Mouse (Mus musculus) hindbrain, postnatal 0 days (tissue): ENCODE measurements around the gene Rapgef6. TPM values are rescaled to one million over a fixed set of nuclear protein-coding genes. Genes with fewer than 3 reads are reported as not detected.

Experiments used
- ATAC-seq: fragments of 200-750 bp; cut with Nextera tagmentation; 2 replicates; pipeline ENCODE4 v1.8.0; 2017; ENCODE audit warnings: mild to moderate bottlenecking, moderate TSS enrichment, moderate library complexity
- DNase-seq: peaks from one replicate; pipeline ENCODE4 v3.0.0-alpha.2; 2015; ENCODE audit warnings: low spot score
- H3K27ac ChIP-seq: fragments of 300-500 bp; sonication (generic); 2 replicates; pipeline ENCODE4 v1.5.1; 2014; ENCODE audit warnings: mild to moderate bottlenecking
- H3K27me3 ChIP-seq: fragments of 300-500 bp; sonication (generic); 2 replicates; pipeline ENCODE4 v1.6.1; 2014; ENCODE audit warnings: low read length, mixed read lengths; ENCODE audit not compliant: insufficient read depth
- H3K36me3 ChIP-seq: fragments of 300-500 bp; sonication (generic); 2 replicates; pipeline ENCODE4 v1.6.1; 2014; ENCODE audit warnings: low read length, mixed read lengths; ENCODE audit not compliant: insufficient read depth
- H3K4me1 ChIP-seq: fragments of 300-500 bp; sonication (generic); 2 replicates; pipeline ENCODE4 v1.6.1; 2014; ENCODE audit warnings: antibody characterized with exemption, low read length, mixed read lengths; ENCODE audit not compliant: insufficient read depth
- H3K4me2 ChIP-seq: fragments of 300-500 bp; sonication (generic); 2 replicates; pipeline ENCODE4 v1.6.1; 2014; ENCODE audit warnings: low read depth, mild to moderate bottlenecking, low read length, moderate library complexity, mixed read lengths
- H3K4me3 ChIP-seq: fragments of 300-500 bp; sonication (generic); 2 replicates; pipeline ENCODE4 v1.5.1; 2014; ENCODE audit warnings: low read length
- H3K9ac ChIP-seq: fragments of 300-500 bp; sonication (generic); replicated peaks from 2 replicates; pipeline ENCODE4 v1.6.1; 2014; ENCODE audit warnings: mild to moderate bottlenecking, low read length, moderate library complexity, mixed read lengths
- H3K9me3 ChIP-seq: fragments of 300-500 bp; sonication (generic); 2 replicates; pipeline ENCODE4 v1.6.1; 2016; ENCODE audit warnings: low read length, mixed read lengths
- CTCF ChIP-seq: IDR thresholded peaks from 2 replicates; pipeline ENCODE4 v1.5.1; 2016; ENCODE audit warnings: antibody characterized with exemption, control low read depth, low read depth
- WGBS: fragments of 180-500 bp; shearing (Covaris S2); extraction: QIAGEN DNeasy Blood & Tissue Kit; methylation state at CpG from one replicate; pipeline ENCODE4 v1.1.7; 2014; 5-methylcytosine and 5-hydroxymethylcytosine counted together
- polyA plus RNA-seq: library from polyadenylated mRNA; unstranded; fragments of >200 nt; fragmentation: Nextera tagmentation; extraction: Ambion mirVana; gene quantifications from 2 replicates; pipeline ENCODE4 v1.2.1, GENCODE M21; 2015
- total RNA-seq: library from RNA; depleted of rRNA; stranded (reverse); fragments of >200 nt; gene quantifications from 2 replicates; pipeline ENCODE4 v1.2.3, GENCODE M21; 2014

Rapgef6 gene
- total and polyA plus RNA-seq, 2 experiments from 2014 or later, result 31.6 to 47.9 TPM

DNA sequence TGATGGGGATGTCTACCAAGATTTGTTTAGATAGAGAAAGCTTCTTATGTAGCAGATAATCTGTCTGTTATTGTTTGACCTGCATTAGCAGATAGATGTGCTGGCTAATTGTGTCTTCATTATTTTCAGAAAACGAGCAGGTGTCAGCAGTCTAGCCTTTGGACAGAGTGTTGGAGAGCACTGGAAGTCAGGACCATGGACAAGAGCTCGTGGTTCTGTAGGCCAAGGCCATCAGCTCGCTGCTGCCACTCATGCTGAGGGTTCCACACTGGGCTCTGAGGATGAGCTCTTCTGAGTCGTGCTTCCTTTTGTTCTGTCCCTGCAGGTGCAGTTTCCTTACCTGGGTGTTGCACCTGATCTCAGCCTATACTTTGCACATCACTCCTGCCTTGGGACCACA is 173.3 kb downstream of the Rapgef6 start:
- no peaks in the 10 kb centered on the region for H3K4me1 ChIP-seq
- DNase-seq (no peak), ATAC-seq (no peak)
- no peaks in the 10 kb centered on the region for H3K9me3 ChIP-seq
- no peak overlapping the region for H3K4me3 ChIP-seq
- TF ChIP-seq CTCF, result no peak
- no peak overlapping the region for H3K27ac ChIP-seq
- H3K9ac ChIP-seq, result no peak overlapping the region
- H3K4me2 ChIP-seq, result no peak overlapping the region
- 71% methylated on average over 4 of the region's 4 CpGs for WGBS
- H3K36me3 ChIP-seq, result peaks cover 21% of the 10 kb centered on the region
- H3K27me3 ChIP-seq, result no peaks in the 10 kb centered on the region

DNA sequence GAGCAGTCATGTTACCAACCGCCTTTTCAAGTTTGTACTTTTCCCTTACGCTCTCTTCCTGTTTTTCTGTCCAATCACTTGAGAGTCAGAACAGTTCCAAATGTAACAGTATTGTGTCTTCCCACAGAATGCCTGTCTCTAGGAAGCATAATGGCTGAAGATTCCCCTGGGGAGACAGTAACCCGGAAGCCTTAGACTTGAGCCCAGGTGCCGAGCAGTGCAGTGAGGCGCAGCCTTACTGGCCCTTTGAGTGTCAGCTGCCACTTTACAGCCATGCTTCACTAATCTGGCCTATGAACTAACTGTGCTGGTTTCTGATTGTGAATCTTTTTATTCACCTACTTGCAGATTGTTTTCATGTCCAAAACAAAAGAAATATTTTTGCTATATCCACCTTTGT is 175.0 kb downstream of the Rapgef6 start:
- H3K4me2 ChIP-seq, result no peak overlapping the region
- H3K36me3 ChIP-seq, result peaks cover 14% of the 10 kb centered on the region
- no peaks in the 10 kb centered on the region for H3K9me3 ChIP-seq
- H3K4me1 ChIP-seq, result no peaks in the 10 kb centered on the region
- no peak for ATAC-seq
- no peak for DNase-seq
- H3K9ac ChIP-seq, result no peak overlapping the region
- H3K27me3 ChIP-seq, result no peaks in the 10 kb centered on the region
- TF ChIP-seq CTCF, result no peak
- no peak overlapping the region for H3K27ac ChIP-seq
- H3K4me3 ChIP-seq, result no peak overlapping the region
- WGBS, result 72% methylated on average over 5 of the region's 5 CpGs

DNA sequence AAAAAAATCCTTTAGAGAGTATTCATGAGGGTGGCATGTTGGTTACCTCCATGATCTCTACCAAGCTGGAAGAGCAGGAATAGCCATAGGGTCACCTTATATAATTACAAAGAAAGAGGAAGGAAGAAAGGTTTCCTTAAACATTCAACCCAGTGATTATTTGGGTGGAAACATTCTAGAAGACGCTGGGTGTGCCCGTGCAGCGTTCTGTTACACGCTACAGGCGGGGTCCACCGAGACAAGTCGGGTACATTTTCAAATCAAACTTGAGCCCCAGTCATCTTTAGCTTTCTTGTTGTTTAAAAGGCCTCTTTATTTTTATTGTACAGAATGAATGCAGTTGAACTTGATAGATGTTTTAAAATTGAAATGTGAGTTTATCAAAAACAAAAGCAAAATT is 176.0 kb downstream of the Rapgef6 start:
- no peak overlapping the region for H3K4me2 ChIP-seq
- no peaks in the 10 kb centered on the region for H3K9me3 ChIP-seq
- peaks cover 14% of the 10 kb centered on the region for H3K36me3 ChIP-seq
- H3K27me3 ChIP-seq, result no peaks in the 10 kb centered on the region
- H3K27ac ChIP-seq, result no peak overlapping the region
- DNase-seq, result no peak
- 95% methylated on average over 7 of the region's 7 CpGs for WGBS
- no peak for ATAC-seq
- no peak overlapping the region for H3K9ac ChIP-seq
- H3K4me3 ChIP-seq, result no peak overlapping the region
- TF ChIP-seq CTCF, result no peak
- no peaks in the 10 kb centered on the region for H3K4me1 ChIP-seq

DNA sequence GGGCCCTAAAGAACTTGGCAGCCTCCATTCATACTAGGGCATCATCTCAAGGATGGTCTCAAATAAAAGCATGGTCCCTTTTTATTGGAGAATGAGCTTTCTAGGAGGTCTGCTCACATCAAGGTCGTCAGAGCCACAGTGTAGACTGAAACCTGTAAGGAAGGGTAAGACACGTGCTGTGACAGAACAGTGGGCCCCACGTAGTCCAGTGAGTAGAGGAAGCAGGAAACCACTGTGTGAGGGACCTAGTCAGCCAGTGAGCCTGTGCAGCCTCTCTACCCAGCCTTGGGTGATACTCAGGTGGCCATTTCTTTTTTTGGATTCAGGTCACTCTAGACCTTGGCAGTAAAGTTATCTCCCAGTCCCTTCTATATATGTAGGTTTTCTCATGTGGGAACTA is 177.3 kb downstream of the Rapgef6 start:
- ATAC-seq, result no peak
- Histone ChIP-seq H3K36me3 (peaks cover 9% of the 10 kb centered on the region), H3K4me1 (no peaks in the 10 kb centered on the region), H3K27me3 (no peaks in the 10 kb centered on the region), H3K27ac (no peak overlapping the region), H3K9ac (no peak overlapping the region), H3K4me3 (no peak overlapping the region), H3K9me3 (no peaks in the 10 kb centered on the region), H3K4me2 (no peak overlapping the region)
- DNase-seq, result no peak
- TF ChIP-seq CTCF, result no peak
- WGBS, result 74% methylated on average over 3 of the region's 3 CpGs

DNA sequence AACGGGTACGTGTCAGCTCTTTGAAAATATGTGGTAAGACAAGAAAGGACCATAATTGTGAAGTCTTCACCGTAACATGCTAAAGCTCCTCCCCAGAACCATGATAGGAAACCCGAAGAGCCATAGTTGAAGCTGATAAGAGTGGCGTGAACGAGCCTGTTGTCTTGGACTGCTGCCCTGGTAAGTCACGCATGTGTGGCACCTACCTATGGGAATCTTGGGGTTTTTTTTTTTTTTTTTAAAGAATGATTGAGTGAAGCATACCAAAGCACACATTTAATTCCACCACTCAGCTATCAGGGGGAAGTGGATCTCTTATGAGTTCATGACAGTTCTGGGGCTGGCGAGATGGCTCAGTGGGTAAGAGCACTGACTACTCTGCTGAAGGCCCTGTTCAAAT is 179.2 kb downstream of the Rapgef6 start:
- WGBS, result 89% methylated on average over 8 of the region's 8 CpGs
- DNase-seq (no peak), ATAC-seq (no peak)
- H3K36me3 ChIP-seq, result peaks cover 4% of the 10 kb centered on the region; the same call in 1 of the 2 replicates
- H3K4me2 ChIP-seq, result no peak overlapping the region
- H3K27me3 ChIP-seq, result no peaks in the 10 kb centered on the region
- H3K9me3 ChIP-seq, result no peaks in the 10 kb centered on the region
- TF ChIP-seq CTCF, result no peak
- H3K4me1 ChIP-seq, result no peaks in the 10 kb centered on the region
- H3K27ac ChIP-seq, result no peak overlapping the region
- H3K9ac ChIP-seq, result no peak overlapping the region
- no peak overlapping the region for H3K4me3 ChIP-seq

DNA sequence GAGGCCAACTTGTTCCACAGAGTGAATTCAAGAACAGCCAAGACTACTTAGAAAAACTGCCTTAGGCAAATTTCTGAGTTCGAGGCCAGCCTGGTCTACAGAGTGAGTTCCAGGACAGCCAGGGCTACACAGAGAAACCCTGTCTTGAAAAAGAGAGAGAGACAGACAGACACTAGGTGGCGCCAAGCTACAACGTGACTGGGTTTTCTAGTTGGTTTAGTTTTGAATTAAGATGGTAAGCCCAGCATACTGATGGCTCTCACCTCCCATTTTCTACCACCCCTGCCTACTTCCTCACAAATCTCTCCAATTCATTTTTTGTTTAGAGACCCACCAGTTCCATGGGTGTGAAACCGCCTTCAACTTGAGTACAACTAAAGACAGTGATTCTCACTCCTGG is 180.7 kb downstream of the Rapgef6 start:
- Histone ChIP-seq H3K4me1 (no peaks in the 10 kb centered on the region), H3K36me3 (no peaks in the 10 kb centered on the region; the same call in 1 of the 2 replicates), H3K4me2 (no peak overlapping the region), H3K27me3 (no peaks in the 10 kb centered on the region), H3K27ac (no peak overlapping the region), H3K9ac (no peak overlapping the region), H3K9me3 (no peaks in the 10 kb centered on the region), H3K4me3 (no peak overlapping the region)
- ATAC-seq (0 out of 2 replicates have a peak, but pooled peaks have one; percentile 15), DNase-seq (peak; percentile 80)
- peak; percentile 76 for TF ChIP-seq CTCF
- 30% methylated on average over 4 of the region's 4 CpGs for WGBS

DNA sequence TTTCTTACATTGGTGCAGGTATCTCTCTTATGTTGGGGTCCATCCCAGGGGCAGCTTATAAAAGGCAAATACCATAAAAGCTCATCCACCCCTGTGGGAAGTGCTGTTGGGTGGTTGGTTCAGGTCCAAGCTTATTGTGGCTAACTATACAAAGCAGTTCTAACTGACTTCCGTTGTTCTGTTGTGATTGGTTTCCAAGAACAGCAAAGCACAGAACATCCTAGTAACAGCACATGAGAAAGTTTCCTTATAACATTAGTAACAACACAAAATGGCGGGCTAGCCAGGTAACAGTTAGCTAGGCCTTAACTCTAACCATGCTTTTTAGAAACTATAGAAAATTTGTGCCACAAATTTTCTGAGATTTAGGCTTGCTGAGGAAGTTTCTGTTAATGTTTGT is 185.5 kb downstream of the Rapgef6 start:
- 86% methylated on average over 2 of the region's 2 CpGs for WGBS

More for the DNA sequence above, 185.5 kb downstream of the Rapgef6 start:
- no peak overlapping the region for H3K9ac ChIP-seq
- no peaks in the 10 kb centered on the region for H3K9me3 ChIP-seq
- H3K27me3 ChIP-seq, result no peaks in the 10 kb centered on the region
- no peak overlapping the region for H3K4me3 ChIP-seq
- H3K36me3 ChIP-seq, result no peaks in the 10 kb centered on the region
- DNase-seq, result no peak
- H3K4me2 ChIP-seq, result no peak overlapping the region
- ATAC-seq, result no peak
- no peak for TF ChIP-seq CTCF
- no peaks in the 10 kb centered on the region for H3K4me1 ChIP-seq
- no peak overlapping the region for H3K27ac ChIP-seq
